Mouse (Mus musculus) right cerebral cortex, postnatal 4 days (tissue): ENCODE measurements at regions not wholly inside any gene's neighbourhood (a gene's known extent, or its start where the extent isn't known, plus 50 kb on each side); places are given as distances from the start of the nearest gene placed in this dataset.
"Not testable (repeated sequence)": the region's sequence is repeated elsewhere in the genome, so short reads cannot be mapped to it uniquely, and the experiment has no call there.

Source experiments
- DNase-seq: peaks from one replicate; pipeline ENCODE4 v3.0.0-alpha.2; 2022

GRCm38 (mm10) chr2:171586853-171587220 is 456.4 kb downstream of the Cbln4 start:
- no peak for DNase-seq

GRCm38 (mm10) chr2:171586217-171586852 is 456.9 kb downstream of the Cbln4 start:
- DNase-seq = no peak

- no peak for DNase-seq
These were observed 468.9 kb downstream of the Cbln4 start for GRCm38 (mm10) chr2:171574360-171574759.

GRCm38 (mm10) chr2:171562656-171563055 is 480.6 kb downstream of the Cbln4 start:
- no peak for DNase-seq

- not testable (repeated sequence) for DNase-seq
These were observed 500.5 kb downstream of the Cbln4 start for GRCm38 (mm10) chr2:171542768-171543167.

- DNase-seq = no peak
These were observed 528.4 kb downstream of the Cbln4 start for GRCm38 (mm10) chr2:171514876-171515275.

GRCm38 (mm10) chr2:171496620-171497019 is 546.6 kb downstream of the Cbln4 start:
- no peak for DNase-seq

- DNase-seq = peak; percentile 78
These were observed 549.5 kb downstream of the Cbln4 start for GRCm38 (mm10) chr2:171493741-171494140.

GRCm38 (mm10) chr2:171487284-171487683 is 556.0 kb downstream of the Cbln4 start:
- DNase-seq = no peak

- peak; percentile 3 for DNase-seq
These were observed 590.0 kb downstream of the Cbln4 start for GRCm38 (mm10) chr2:171453241-171453640.

- DNase-seq = no peak
These were observed 637.2 kb downstream of the Cbln4 start for GRCm38 (mm10) chr2:171406057-171406456.

- DNase-seq = no peak
These were observed 654.3 kb downstream of the Cbln4 start for GRCm38 (mm10) chr2:171388936-171389335.

- DNase-seq = peak; percentile 55
These were observed 641.9 kb downstream of the Dok5 start for GRCm38 (mm10) chr2:171373457-171373856.

- DNase-seq = no peak
These were observed 641.4 kb downstream of the Dok5 start for GRCm38 (mm10) chr2:171373016-171373415.

- DNase-seq = no peak
These were observed 640.1 kb downstream of the Dok5 start for GRCm38 (mm10) chr2:171371751-171372150.

GRCm38 (mm10) chr2:171365553-171365952 is 633.9 kb downstream of the Dok5 start:
- DNase-seq = no peak

GRCm38 (mm10) chr2:171364621-171365020 is 633.0 kb downstream of the Dok5 start:
- peak; percentile 11 for DNase-seq

- DNase-seq = no peak
These were observed 631.8 kb downstream of the Dok5 start for GRCm38 (mm10) chr2:171363381-171363780.

GRCm38 (mm10) chr2:171358071-171358760 is 626.6 kb downstream of the Dok5 start:
- DNase-seq = no peak

GRCm38 (mm10) chr2:171348156-171348555 is 616.5 kb downstream of the Dok5 start:
- DNase-seq = no peak

- no peak for DNase-seq
These were observed 602.5 kb downstream of the Dok5 start for GRCm38 (mm10) chr2:171333816-171334757.

GRCm38 (mm10) chr2:171332826-171333225 is 601.2 kb downstream of the Dok5 start:
- no peak for DNase-seq

GRCm38 (mm10) chr2:171331529-171331928 is 599.9 kb downstream of the Dok5 start:
- DNase-seq = no peak
